Mouse (Mus musculus): ENCODE results near the gene Cyp4f14. TPM values are rescaled to one million over a fixed set of nuclear protein-coding genes. Genes with fewer than 3 reads are reported as not detected.

The Cyp4f14 gene
- under 1 TPM; 0.12 to 0.13 TPM for total RNA-seq (2021)
- long read RNA-seq, experiment 1 = 0 reads
- long read RNA-seq, experiment 2 = 0 reads

GRCm38 (mm10) chr17:32917131-32917530 lies at the start of gene Cyp4f14:
TSS of gene Cyp4f14 (minus strand) at chr17:32917342.
- DNase-seq (ENCODE audit: low spot score in 2 of 2) = no peak

GRCm38 (mm10) chr17:32965623-32966290 lies 48.6 kb upstream of the Cyp4f14 start, which contains the start of gene Zfp472:
TSS of gene Zfp472 (plus strand) at chr17:32965814.
- peak; percentile 70 to 85 for DNase-seq (ENCODE audit: low spot score in 2 of 2)

GRCm38 (mm10) chr17:32965253-32965622 lies 48.1 kb upstream of the Cyp4f14 start:
- peak in 1 of 2 experiments; percentile 14 for DNase-seq (ENCODE audit: low spot score in 2 of 2)

GRCm38 (mm10) chr17:32951441-32951840 lies 34.3 kb upstream of the Cyp4f14 start:
- peak; percentile 74 to 81 for DNase-seq (ENCODE audit: low spot score in 2 of 2)

GRCm38 (mm10) chr17:32951006-32951405 lies 33.9 kb upstream of the Cyp4f14 start:
- no peak for DNase-seq (ENCODE audit: low spot score in 2 of 2)

- no peak for DNase-seq (ENCODE audit: low spot score in 2 of 2)
These were observed 33.0 kb upstream of the Cyp4f14 start for GRCm38 (mm10) chr17:32950136-32950535.

- peak; percentile 98 for DNase-seq (ENCODE audit: low spot score in 2 of 2)
These were observed 30.2 kb upstream of the Cyp4f14 start, which contains the start of gene Cyp4f13 for GRCm38 (mm10) chr17:32947215-32947914. TSS of gene Cyp4f13 (minus strand) at chr17:32947402.

- DNase-seq (ENCODE audit: low spot score in 2 of 2) = no peak
These were observed 29.6 kb upstream of the Cyp4f14 start for GRCm38 (mm10) chr17:32946716-32947115.

- DNase-seq (ENCODE audit: low spot score in 2 of 2) = no peak
These were observed 27.4 kb upstream of the Cyp4f14 start for GRCm38 (mm10) chr17:32944402-32945035.

- no peak for DNase-seq (ENCODE audit: low spot score in 2 of 2)
These were observed 26.5 kb upstream of the Cyp4f14 start for GRCm38 (mm10) chr17:32943661-32944060.

- DNase-seq (ENCODE audit: low spot score in 2 of 2) = no peak
These were observed 22.7 kb upstream of the Cyp4f14 start for GRCm38 (mm10) chr17:32939831-32940230.

- DNase-seq (ENCODE audit: low spot score in 2 of 2) = no peak
These were observed 10.7 kb upstream of the Cyp4f14 start for GRCm38 (mm10) chr17:32927803-32928202.

- peak; percentile 35 to 66 for DNase-seq (ENCODE audit: low spot score in 2 of 2)
These were observed 7.6 kb upstream of the Cyp4f14 start for GRCm38 (mm10) chr17:32924658-32925312.

- no peak for DNase-seq (ENCODE audit: low spot score in 2 of 2)
These were observed 6.5 kb upstream of the Cyp4f14 start for GRCm38 (mm10) chr17:32923681-32924080.

- no peak for DNase-seq (ENCODE audit: low spot score in 2 of 2)
These were observed 2.0 kb upstream of the Cyp4f14 start for GRCm38 (mm10) chr17:32919123-32919522.

GRCm38 (mm10) chr17:32916075-32916474 lies 1.1 kb downstream of the Cyp4f14 start:
- DNase-seq (ENCODE audit: low spot score in 2 of 2) = no peak

GRCm38 (mm10) chr17:32906172-32906571 lies 11.0 kb downstream of the Cyp4f14 start:
- no peak for DNase-seq (ENCODE audit: low spot score in 2 of 2)

- peak in 1 of 2 experiments; percentile 22 for DNase-seq (ENCODE audit: low spot score in 2 of 2)
These were observed 11.9 kb downstream of the Cyp4f14 start for GRCm38 (mm10) chr17:32905239-32905638.

- DNase-seq (ENCODE audit: low spot score in 2 of 2) = no peak
These were observed 12.7 kb downstream of the Cyp4f14 start for GRCm38 (mm10) chr17:32904414-32904813.

- DNase-seq (ENCODE audit: low spot score in 2 of 2) = no peak
These were observed 15.2 kb downstream of the Cyp4f14 start for GRCm38 (mm10) chr17:32901751-32902525.

- no peak for DNase-seq (ENCODE audit: low spot score in 2 of 2)
These were observed 21.7 kb downstream of the Cyp4f14 start for GRCm38 (mm10) chr17:32895421-32895820.

Measured in gastrocnemius, postnatal 4 days (tissue).